Mouse (Mus musculus): ENCODE data around the gene Kitl.

- TF ChIP-seq POLR2A (IDR thresholded peaks at IDR 0.05; ENCODE audit: borderline replicate concordance, insufficient read depth, low read length), result no peak
- no peak for TF ChIP-seq CTCF (IDR thresholded peaks at IDR 0.05; ENCODE audit: borderline replicate concordance, insufficient read depth, low read depth, low read length)
Measured at GRCm38 (mm10) chr10:100032566-100032965, 17.1 kb downstream of the Kitl start.
